Mouse (Mus musculus): ENCODE measurements around the gene Olfr1167. TPM values are rescaled to one million over a fixed set of nuclear protein-coding genes. Genes with fewer than 3 reads are reported as not detected.

The Olfr1167 gene
- total RNA-seq (2023), result not detected

DNA sequence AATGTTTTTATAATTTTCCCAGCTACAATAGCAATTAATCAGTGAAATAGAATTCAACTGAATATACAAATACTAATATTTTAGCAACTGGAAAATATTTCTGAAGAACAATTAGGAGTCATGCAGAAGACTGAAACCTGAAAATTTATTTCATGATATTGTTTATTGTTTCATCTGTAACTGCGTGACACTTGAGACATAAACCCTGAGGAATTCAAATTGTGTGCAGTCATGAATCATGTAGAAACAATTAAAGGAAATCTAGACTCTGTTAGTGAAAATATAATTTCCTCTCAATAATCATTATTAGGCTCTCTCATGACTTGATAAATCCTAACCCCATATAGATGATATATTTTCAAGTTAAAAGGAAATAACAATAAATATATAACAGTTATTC is at the start of gene Olfr1167:
Gene Olfr1167, minus strand, starts transcription at position 101 of the 400 bp plus-strand sequence.

GRCm38 (mm10) chr2:88181580-88181979 is 26.6 kb upstream of the Olfr1167 start, which contains the start of gene Olfr1168:
Olfr1168 (plus strand) TSS chr2:88181880.

DNA sequence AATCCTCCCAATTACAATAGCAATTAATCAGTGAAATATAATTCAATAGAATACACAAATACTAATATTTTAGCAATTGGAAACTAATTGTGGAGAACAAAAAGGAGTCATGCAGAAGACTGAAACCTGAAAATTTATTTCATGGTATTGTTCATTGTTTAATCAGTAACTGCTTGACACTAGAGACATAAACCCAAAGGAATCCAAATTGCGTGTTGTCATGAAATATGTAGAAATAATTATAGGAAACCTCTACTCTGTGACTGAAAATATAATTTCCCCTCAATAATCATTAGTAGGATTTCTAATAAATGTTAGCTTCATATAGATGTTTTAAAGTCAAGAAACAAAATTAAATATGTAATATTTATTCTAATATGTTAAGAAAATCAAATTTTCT is 26.8 kb downstream of the Olfr1167 start, which contains the start of gene Olfr1166:
Gene Olfr1166, minus strand, starts transcription at position 101 of the 400 bp plus-strand sequence.

Other genes with a start within 250 kb of the Olfr1167 start
- not detected for gene Olfr1155, start 210.1 kb downstream of the Olfr1167 start, total RNA-seq (2023)
- gene Olfr1156, start 202.1 kb downstream of the Olfr1167 start, total RNA-seq (2023), result not detected
- not detected for gene Olfr1157, start 186.9 kb downstream of the Olfr1167 start, total RNA-seq (2023)
- not detected for gene Olfr74, start 180.5 kb downstream of the Olfr1167 start, total RNA-seq (2023)
- not detected for gene Olfr1158, start 165.1 kb downstream of the Olfr1167 start, total RNA-seq (2023)
- gene Olfr1160, start 146.9 kb downstream of the Olfr1167 start, total RNA-seq (2023), result not detected
- not detected for gene Olfr1161, start 132.4 kb downstream of the Olfr1167 start, total RNA-seq (2023)
- gene Olfr73, start 117.5 kb downstream of the Olfr1167 start, total RNA-seq (2023), result not detected
- gene Olfr1162, start 104.1 kb downstream of the Olfr1167 start, total RNA-seq (2023), result not detected
- not detected for gene Olfr1163, start 83.4 kb downstream of the Olfr1167 start, total RNA-seq (2023)
- gene Olfr1164, start 61.2 kb downstream of the Olfr1167 start, total RNA-seq (2023), result not detected
- not detected for gene Olfr1166, start 26.9 kb downstream of the Olfr1167 start, total RNA-seq (2023)
- not detected for gene Olfr1168, start 26.7 kb upstream of the Olfr1167 start, total RNA-seq (2023)
- not detected for gene Olfr1170, start 73.1 kb upstream of the Olfr1167 start, total RNA-seq (2023)
- gene Olfr1173, start 124.7 kb upstream of the Olfr1167 start, total RNA-seq (2023), result not detected
- gene Olfr1174-ps, start 159.9 kb upstream of the Olfr1167 start, total RNA-seq (2023), result not detected
- not detected for gene Olfr1175-ps, start 172.0 kb upstream of the Olfr1167 start, total RNA-seq (2023)
- not detected for gene Olfr1176, start 181.5 kb upstream of the Olfr1167 start, total RNA-seq (2023)
- not detected for gene Olfr1177-ps, start 191.3 kb upstream of the Olfr1167 start, total RNA-seq (2023)
- not detected for gene Olfr1178, start 231.9 kb upstream of the Olfr1167 start, total RNA-seq (2023)